Mouse (Mus musculus): ENCODE measurements around the gene Crabp2.

- no peak for TF ChIP-seq CTCF (IDR thresholded peaks at IDR 0.05; ENCODE audit: low read depth)
- no peak for TF ChIP-seq EP300 (optimal IDR thresholded peaks at IDR 0.05)
These were observed 26.0 kb downstream of the Crabp2 start for GRCm38 (mm10) chr3:87974381-87974987.
